In genomic region chrX:85981051-85981450, GRCm38 (mm10) we compare ENCODE assay signal across 16 mouse cellular contexts.
DNase-seq lines count a peak whose midpoint lies in the region; ATAC-seq and TF ChIP-seq lines count a peak whose summit lies in the region.
"Had no signal": no experiment of that assay in that cellular context is flagged by ENCODE, and none has a peak within 500 bp of the region (broad histone marks: within the 10 kb centered on the region; RNA-seq: fewer than 3 reads in every experiment).

No protein-coding gene starts in this region.

- H3K4me3 ChIP-seq in kidney, embryonic 16.5 days (ENCODE audit: low read length): no peak overlapping the region
- no peak overlapping the region for H3K4me3 ChIP-seq in CH12.LX (replicated peaks in 1 of 3; ENCODE audit: low read depth in 2 of 3, low read length in 2 of 3, poor library complexity in 1 of 3)
- no peak overlapping the region for H3K4me3 ChIP-seq in intestine, embryonic 16.5 days (ENCODE audit: low read length)
- H3K4me3 ChIP-seq: embryonic facial prominence, embryonic 13.5 days; hindbrain, embryonic 12.5 days; limb, embryonic 15.5 days; midbrain, embryonic 12.5 days; neural tube, embryonic 15.5 days had no signal

- TF ChIP-seq EP300 in CH12.LX (IDR thresholded peaks at IDR 0.05; ENCODE audit: low read length): no peak

- DNase-seq in kidney, adult 9 months: peak; percentile 2
- peak; percentile 5 for DNase-seq in CH12.LX (ENCODE audit: extremely low read depth)
- DNase-seq in R1 (ENCODE audit: low read depth, low spot score): peak; percentile 17
- DNase-seq in brain, embryonic 14.5 days (ENCODE audit: low read depth): peak; percentile 1
- DNase-seq in yolk sac, embryonic 10.5 days (ENCODE audit: low spot score): no peak
- DNase-seq: cerebellum, postnatal 14 days; lung, adult 18-20 months; lung, postnatal 4 days; spleen, adult 18-20 months had no signal

- H3K27me3 ChIP-seq in kidney, embryonic 16.5 days (ENCODE audit: insufficient read depth, low read length): no peaks in the 10 kb centered on the region
- no peaks in the 10 kb centered on the region for H3K27me3 ChIP-seq in CH12.LX (replicated peaks)
- no peaks in the 10 kb centered on the region for H3K27me3 ChIP-seq in intestine, embryonic 16.5 days (replicated peaks; ENCODE audit: control insufficient read depth, insufficient read depth, low read length)
- H3K27me3 ChIP-seq: embryonic facial prominence, embryonic 13.5 days; hindbrain, embryonic 12.5 days; limb, embryonic 15.5 days; midbrain, embryonic 12.5 days; neural tube, embryonic 15.5 days had no signal

- in situ Hi-C loops in CH12.LX (cut with MboI; ENCODE audit: low pct_ligation_motif_present, low pct_unique_long_range_greater_than_20kb, low sequenced_read_pairs): no loop called here

- H3K9ac ChIP-seq in kidney, embryonic 16.5 days (replicated peaks; ENCODE audit: low read length): no peak overlapping the region
- no peak overlapping the region for H3K9ac ChIP-seq in CH12.LX (ENCODE audit: insufficient read depth, low read depth)
- H3K9ac ChIP-seq in intestine, embryonic 16.5 days (ENCODE audit: low read depth, low read length): no peak overlapping the region
- H3K9ac ChIP-seq: embryonic facial prominence, embryonic 13.5 days; hindbrain, embryonic 12.5 days; limb, embryonic 15.5 days; midbrain, embryonic 12.5 days; neural tube, embryonic 15.5 days had no signal

- no peak overlapping the region for H3K4me2 ChIP-seq in kidney, embryonic 16.5 days (replicated peaks; ENCODE audit: low read depth, low read length)
- no peak overlapping the region for H3K4me2 ChIP-seq in CH12.LX (ENCODE audit: insufficient read depth, low read depth, poor library complexity, severe bottlenecking)
- H3K4me2 ChIP-seq in intestine, embryonic 16.5 days (ENCODE audit: low read depth, low read length): no peak overlapping the region
- H3K4me2 ChIP-seq: embryonic facial prominence, embryonic 13.5 days; hindbrain, embryonic 12.5 days; limb, embryonic 15.5 days; midbrain, embryonic 12.5 days; neural tube, embryonic 15.5 days had no signal

- dilution Hi-C loops in CH12.LX (cut with MboI; ENCODE audit: extremely low pct_ligation_motif_present, extremely low pct_unique_long_range_greater_than_20kb, low sequenced_read_pairs): no loop called here

- no peaks in the 10 kb centered on the region for H3K36me3 ChIP-seq in kidney, embryonic 16.5 days (ENCODE audit: insufficient read depth, low read length)
- H3K36me3 ChIP-seq in CH12.LX (replicated peaks in 1 of 2; ENCODE audit: control insufficient read depth in 1 of 2, insufficient read depth in 1 of 2, low read length in 1 of 2): no peaks in the 10 kb centered on the region
- no peaks in the 10 kb centered on the region for H3K36me3 ChIP-seq in intestine, embryonic 16.5 days (ENCODE audit: control insufficient read depth, insufficient read depth, low read length)
- H3K36me3 ChIP-seq: embryonic facial prominence, embryonic 13.5 days; hindbrain, embryonic 12.5 days; limb, embryonic 15.5 days; midbrain, embryonic 12.5 days; neural tube, embryonic 15.5 days had no signal

- H3K79me2 ChIP-seq in CH12.LX (replicated peaks; ENCODE audit: control insufficient read depth, extremely low read depth, insufficient read depth, poor library complexity, severe bottlenecking): no peaks in the 10 kb centered on the region

- TF ChIP-seq POLR2A in CH12.LX (IDR thresholded peaks at IDR 0.05; ENCODE audit: low read depth, low read length): no peak
- TF ChIP-seq POLR2A in brain, embryonic 14.5 days (IDR thresholded peaks at IDR 0.05; ENCODE audit: borderline replicate concordance, extremely low read depth, insufficient read depth, insufficient read length, poor library complexity, severe bottlenecking): no peak

- TF ChIP-seq CTCF in CH12.LX (conservative IDR thresholded peaks at IDR 0.05 in 1 of 2, IDR thresholded peaks at IDR 0.05 in 1 of 2; ENCODE audit: low read depth in 2 of 2, low read length in 2 of 2): peak in 1 of 2 experiments; percentile 41; a peak in 2 of 4 replicates
- TF ChIP-seq CTCF in brain, embryonic 14.5 days (IDR thresholded peaks at IDR 0.05; ENCODE audit: borderline replicate concordance, extremely low read depth, insufficient read depth, insufficient read length): no peak

- H3K4me1 ChIP-seq in kidney, embryonic 16.5 days (ENCODE audit: insufficient read depth, low read length): no peaks in the 10 kb centered on the region
- no peaks in the 10 kb centered on the region for H3K4me1 ChIP-seq in CH12.LX (ENCODE audit: control insufficient read depth in 1 of 2, insufficient read depth in 2 of 2)
- H3K4me1 ChIP-seq in intestine, embryonic 16.5 days (ENCODE audit: control insufficient read depth, insufficient read depth, low read length): no peaks in the 10 kb centered on the region
- H3K4me1 ChIP-seq: embryonic facial prominence, embryonic 13.5 days; hindbrain, embryonic 12.5 days; limb, embryonic 15.5 days; midbrain, embryonic 12.5 days; neural tube, embryonic 15.5 days had no signal

- TF ChIP-seq RAD21 in CH12.LX (IDR thresholded peaks at IDR 0.05; ENCODE audit: low read depth, low read length): peak; percentile 29

- ATAC-seq in kidney, embryonic 16.5 days (ENCODE audit: low FRiP score, low TSS enrichment): no peak
- ATAC-seq in intestine, embryonic 16.5 days: no peak

- H3K9me3 ChIP-seq in kidney, embryonic 16.5 days (ENCODE audit: low read length): no peaks in the 10 kb centered on the region
- no peaks in the 10 kb centered on the region for H3K9me3 ChIP-seq in CH12.LX (replicated peaks; ENCODE audit: low read length)
- H3K9me3 ChIP-seq in intestine, embryonic 16.5 days (ENCODE audit: control insufficient read depth, low read length): no peaks in the 10 kb centered on the region
- H3K9me3 ChIP-seq: embryonic facial prominence, embryonic 13.5 days; hindbrain, embryonic 12.5 days; limb, embryonic 15.5 days; midbrain, embryonic 12.5 days; neural tube, embryonic 15.5 days had no signal

- WGBS in kidney, embryonic 16.5 days: 83% methylated on average over 5 of the region's 5 CpGs
- WGBS in intestine, embryonic 16.5 days: 82% methylated on average over 5 of the region's 5 CpGs

- no peak overlapping the region for H3K27ac ChIP-seq in kidney, embryonic 16.5 days (ENCODE audit: low read length)
- no peak overlapping the region for H3K27ac ChIP-seq in CH12.LX (ENCODE audit: insufficient read depth, low read depth)
- no peak overlapping the region for H3K27ac ChIP-seq in intestine, embryonic 16.5 days (ENCODE audit: low read length)
- H3K27ac ChIP-seq: embryonic facial prominence, embryonic 13.5 days; hindbrain, embryonic 12.5 days; limb, embryonic 15.5 days; midbrain, embryonic 12.5 days; neural tube, embryonic 15.5 days had no signal

TF ChIP-seq in CH12.LX, 34 proteins besides CTCF, POLR2A, EP300 and RAD21:
- TF ChIP-seq E2F4 (IDR thresholded peaks at IDR 0.05; ENCODE audit: insufficient replicate concordance, low read depth, low read length) (no peak), RCOR1 (conservative IDR thresholded peaks at IDR 0.05; ENCODE audit: low read depth, low read length) (no peak), MEF2A (IDR thresholded peaks at IDR 0.05; ENCODE audit: borderline replicate concordance, low read depth, low read length) (no peak), CHD1 (IDR thresholded peaks at IDR 0.05; ENCODE audit: low read depth, low read length) (no peak), ETS1 (conservative IDR thresholded peaks at IDR 0.05; ENCODE audit: low read depth, low read length) (no peak), HCFC1 (IDR thresholded peaks at IDR 0.05; ENCODE audit: low read depth, low read length) (no peak), ZNF384 (IDR thresholded peaks at IDR 0.05; ENCODE audit: low read depth, low read length) (no peak), NRF1 (IDR thresholded peaks at IDR 0.05; ENCODE audit: low read depth, low read length) (no peak), TCF12 (IDR thresholded peaks at IDR 0.05; ENCODE audit: low read depth, low read length) (no peak), KAT2A (IDR thresholded peaks at IDR 0.05; ENCODE audit: insufficient replicate concordance, low read length) (no peak), PAX5 (IDR thresholded peaks at IDR 0.05; ENCODE audit: low read length) (no peak), ZMIZ1 (IDR thresholded peaks at IDR 0.05; ENCODE audit: low read depth, low read length) (no peak), UBTF (IDR thresholded peaks at IDR 0.05; ENCODE audit: low read depth, low read length) (no peak), MAX (IDR thresholded peaks at IDR 0.05; ENCODE audit: low read length) (no peak), USF2 (conservative IDR thresholded peaks at IDR 0.05; ENCODE audit: low read depth, low read length) (no peak), NELFE (IDR thresholded peaks at IDR 0.05; ENCODE audit: low read depth, low read length) (no peak), IRF4 (IDR thresholded peaks at IDR 0.05; ENCODE audit: low read depth, low read length) (no peak)
